Mouse (Mus musculus) stomach, embryonic 14.5 days (tissue): ENCODE results near the gene Pigm. TPM values are rescaled to one million over a fixed set of nuclear protein-coding genes. Genes with fewer than 3 reads are reported as not detected.

Experiments used
- polyA plus RNA-seq: library from polyadenylated mRNA; unstranded; fragments of >200 nt; fragmentation: Nextera tagmentation; extraction: Ambion mirVana; gene quantifications from 2 replicates; pipeline ENCODE4 v1.2.1, GENCODE M21; 2014

The Pigm gene
- polyA plus RNA-seq, 1 experiment from 2014 or later = 10.5 TPM

Other genes with a start within 250 kb of the Pigm start
- 125 and 135 TPM in 2 replicates for gene Pex19, start 249.8 kb upstream of the Pigm start, polyA plus RNA-seq
- gene Dcaf8, start 228.5 kb upstream of the Pigm start, polyA plus RNA-seq = 116 TPM in 2 replicates
- 93.6 and 99.4 TPM in 2 replicates for gene Pea15a, start 169.7 kb upstream of the Pigm start, polyA plus RNA-seq
- gene Casq1, start 156.7 kb upstream of the Pigm start, polyA plus RNA-seq = 13.6 and 13.8 TPM in 2 replicates
- gene Atp1a4, start 118.1 kb upstream of the Pigm start, polyA plus RNA-seq = not detected in 2 replicates
- gene Igsf8, start 114.9 kb upstream of the Pigm start, polyA plus RNA-seq = 36.3 and 38.4 TPM in 2 replicates
- gene Atp1a2, start 78.5 kb upstream of the Pigm start, polyA plus RNA-seq = 2.3 TPM in 2 replicates
- not detected in 2 replicates for gene Kcnj9, start 47.2 kb upstream of the Pigm start, polyA plus RNA-seq
- gene Kcnj10, start 35.3 kb upstream of the Pigm start, polyA plus RNA-seq = 0.09 and 0.18 TPM in 2 replicates
- 0.43 and 0.45 TPM in 2 replicates for gene Slamf9, start 98.8 kb downstream of the Pigm start, polyA plus RNA-seq
- gene Igsf9, start 105.2 kb downstream of the Pigm start, polyA plus RNA-seq = 41.5 and 48.1 TPM in 2 replicates
- 188 and 196 TPM in 2 replicates for gene Tagln2, start 123.5 kb downstream of the Pigm start, polyA plus RNA-seq
- 1.9 and 2.9 TPM in 2 replicates for gene Cfap45, start 144.3 kb downstream of the Pigm start, polyA plus RNA-seq
- gene Vsig8, start 179.4 kb downstream of the Pigm start, polyA plus RNA-seq = 1.0 and 1.2 TPM in 2 replicates
- 0.45 TPM in 1 of 2 replicates, not detected in the other for gene Slamf8, start 214.0 kb downstream of the Pigm start, polyA plus RNA-seq
- not detected in 2 replicates for gene Fcrl6, start 226.0 kb downstream of the Pigm start, polyA plus RNA-seq